Mouse (Mus musculus): ENCODE measurements around the gene Nubpl.

Gene Nubpl

GRCm38 (mm10) chr12:52247438-52247837, 149.9 kb downstream of the Nubpl start:
- DNase-seq, result no peak

GRCm38 (mm10) chr12:52248531-52248930, 151.0 kb downstream of the Nubpl start:
- DNase-seq, result no peak

GRCm38 (mm10) chr12:52254089-52254488, 156.6 kb downstream of the Nubpl start:
- no peak for DNase-seq

GRCm38 (mm10) chr12:52268131-52268530, 170.6 kb downstream of the Nubpl start:
- DNase-seq, result no peak

- DNase-seq, result no peak
Measured at GRCm38 (mm10) chr12:52272828-52273227, 175.3 kb downstream of the Nubpl start.

GRCm38 (mm10) chr12:52276320-52276719, 178.8 kb downstream of the Nubpl start:
- DNase-seq, result no peak

GRCm38 (mm10) chr12:52281232-52281631, 183.7 kb downstream of the Nubpl start:
- no peak for DNase-seq

- no peak for DNase-seq
Measured at GRCm38 (mm10) chr12:52284471-52284870, 186.9 kb downstream of the Nubpl start.

- no peak for DNase-seq
Measured at GRCm38 (mm10) chr12:52286802-52287201, 189.3 kb downstream of the Nubpl start.

- DNase-seq, result no peak
Measured at GRCm38 (mm10) chr12:52288537-52288936, 191.0 kb downstream of the Nubpl start.

- DNase-seq, result no peak
Measured at GRCm38 (mm10) chr12:52288941-52289567, 191.5 kb downstream of the Nubpl start.

GRCm38 (mm10) chr12:52289594-52289993, 192.1 kb downstream of the Nubpl start:
- no peak for DNase-seq

GRCm38 (mm10) chr12:52293931-52294330, 196.4 kb downstream of the Nubpl start:
- DNase-seq, result no peak

- DNase-seq, result no peak
Measured at GRCm38 (mm10) chr12:52297988-52298387, 200.5 kb downstream of the Nubpl start.

- no peak for DNase-seq
Measured at GRCm38 (mm10) chr12:52298683-52299082, 201.1 kb downstream of the Nubpl start.

- DNase-seq, result no peak
Measured at GRCm38 (mm10) chr12:52302961-52303360, 205.4 kb downstream of the Nubpl start.

GRCm38 (mm10) chr12:52306348-52306747, 208.8 kb downstream of the Nubpl start:
- DNase-seq, result no peak

GRCm38 (mm10) chr12:52307331-52307982, 209.9 kb downstream of the Nubpl start:
- DNase-seq, result no peak

- no peak for DNase-seq
Measured at GRCm38 (mm10) chr12:52308628-52309027, 211.1 kb downstream of the Nubpl start.

GRCm38 (mm10) chr12:52314818-52315217, 217.3 kb downstream of the Nubpl start:
- no peak for DNase-seq

GRCm38 (mm10) chr12:52317635-52318034, 220.1 kb downstream of the Nubpl start:
- no peak for DNase-seq

GRCm38 (mm10) chr12:52318426-52318825, 220.9 kb downstream of the Nubpl start:
- DNase-seq, result no peak

- DNase-seq, result no peak
Measured at GRCm38 (mm10) chr12:52319156-52319555, 221.6 kb downstream of the Nubpl start.

- no peak for DNase-seq
Measured at GRCm38 (mm10) chr12:52328488-52328887, 231.0 kb downstream of the Nubpl start.

Measured in thymus, postnatal 25 days (tissue).